Mouse (Mus musculus) MEL (cell line): ENCODE results near the gene Exosc6.

ENCODE experiments used
- CTCF ChIP-seq, 3 experiments: IDR thresholded peaks in 2 of 3; conservative IDR thresholded peaks in 1 of 3; 2 replicates each; pipeline ENCODE4 v1.5.1; 2011 to 2012; ENCODE audit warnings: low read length in 3 of 3, low read depth in 2 of 3, mild to moderate bottlenecking in 2 of 3, improper control_type of control experiment in 1 of 3, inconsistent platforms in 1 of 3, mixed read lengths in 1 of 3, moderate library complexity in 1 of 3; ENCODE audit not compliant: control insufficient read depth in 1 of 3, insufficient read depth in 1 of 3, poor library complexity in 1 of 3, severe bottlenecking in 1 of 3
- KAT2A ChIP-seq: conservative IDR thresholded peaks from 2 replicates; pipeline ENCODE4 v1.6.1; 2012; ENCODE audit warnings: low read depth, low read length, improper control_type of control experiment, inconsistent platforms
- MYB ChIP-seq: IDR thresholded peaks from 2 replicates; pipeline ENCODE4 v1.6.1; 2011; ENCODE audit warnings: mild to moderate bottlenecking, low read depth, low read length, improper control_type of control experiment
- ZNF384 ChIP-seq: IDR thresholded peaks from 2 replicates; pipeline ENCODE4 v1.6.1; 2012; ENCODE audit warnings: low read depth, mild to moderate bottlenecking, inconsistent platforms, low read length, improper control_type of control experiment

DNA sequence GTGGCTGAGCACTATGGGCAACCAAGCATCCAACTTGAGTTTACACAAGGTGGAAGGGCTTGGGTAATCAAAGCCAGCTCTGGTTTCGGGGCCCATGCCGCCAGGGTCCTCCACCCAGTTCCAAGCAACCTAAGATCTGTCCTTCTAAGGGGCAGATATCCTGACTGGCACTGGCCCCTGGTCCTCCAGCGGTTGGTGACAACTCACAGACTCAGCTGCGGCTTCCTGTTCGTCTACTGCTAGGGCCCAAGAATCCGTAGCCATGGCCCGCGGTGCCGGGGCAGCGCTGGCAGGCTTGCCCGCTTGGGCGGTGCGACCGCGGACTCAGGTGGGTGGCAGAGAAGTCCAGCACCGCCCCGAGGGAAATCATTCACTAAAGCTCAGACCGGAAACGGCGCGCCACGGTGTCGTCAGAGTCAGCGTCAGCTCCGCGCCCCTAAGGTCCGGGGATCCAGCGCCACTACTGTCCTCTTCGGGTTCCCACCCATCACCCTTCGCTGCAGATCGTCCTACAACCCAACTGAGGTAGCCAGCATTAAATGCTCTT is 28.7 kb upstream of the Exosc6 start:
- TF ChIP-seq CTCF (IDR thresholded peaks at IDR 0.05 in 2 of 3, conservative IDR thresholded peaks at IDR 0.05 in 1 of 3; ENCODE audit: control insufficient read depth in 1 of 3, insufficient read depth in 1 of 3, low read depth in 2 of 3, low read length in 3 of 3, poor library complexity in 1 of 3, severe bottlenecking in 1 of 3): no peak
- TF ChIP-seq MYB: no peak
- no peak for TF ChIP-seq ZNF384
- no peak; the same call in 1 of the 2 replicates for TF ChIP-seq KAT2A
